Mouse (Mus musculus) granulocyte monocyte progenitor cell, adult 5-6 weeks (primary cell): Measurements from ENCODE around the gene Cald1. TPM values are rescaled to one million over a fixed set of nuclear protein-coding genes. Genes with fewer than 3 reads are reported as not detected.
A peak's percentile ranks its signal among the peaks of the same experiment; 100 is the strongest.

Experiments used
- ATAC-seq: replicated peaks from 2 replicates; pipeline ENCODE4 v1.8.0; 2016; ENCODE audit warnings: mild to moderate bottlenecking, moderate TSS enrichment, inconsistent platforms; ENCODE audit not compliant: poor library complexity, severe bottlenecking
- total RNA-seq, 2 experiments: library from RNA; stranded (forward) in 1 of 2; stranded (reverse) in 1 of 2; fragments of 200-712, 200-1000 nt in 1 of 2; fragments of >200 nt in 1 of 2; fragmentation: Nextera tagmentation in 1 of 2; gene quantifications; 2 replicates each; pipeline ENCODE4 v1.2.3; 2014 to 2017

Cald1 gene
- total RNA-seq, 2 experiments from 2014 or later: 0.77 TPM; not detected in 1

GRCm38 (mm10) chr6:34713777-34714176, 115.5 kb downstream of the Cald1 start:
- ATAC-seq: no peak

- ATAC-seq: peak; percentile 87
Measured at GRCm38 (mm10) chr6:34714612-34715011, 116.3 kb downstream of the Cald1 start.

- ATAC-seq: peak; percentile 50
Measured at GRCm38 (mm10) chr6:34716206-34716887, 118.0 kb downstream of the Cald1 start.

- ATAC-seq: no peak
Measured at GRCm38 (mm10) chr6:34716888-34717635, 118.8 kb downstream of the Cald1 start.

- no peak for ATAC-seq
Measured at GRCm38 (mm10) chr6:34717651-34718050, 119.4 kb downstream of the Cald1 start.

GRCm38 (mm10) chr6:34719141-34719680, 120.9 kb downstream of the Cald1 start:
- ATAC-seq: no peak

GRCm38 (mm10) chr6:34720447-34720846, 122.1 kb downstream of the Cald1 start:
- no peak for ATAC-seq

- ATAC-seq: no peak; the same call in 1 of the 2 replicates
Measured at GRCm38 (mm10) chr6:34721740-34722139, 123.4 kb downstream of the Cald1 start.

GRCm38 (mm10) chr6:34722660-34723059, 124.4 kb downstream of the Cald1 start:
- ATAC-seq: no peak

- ATAC-seq: no peak
Measured at GRCm38 (mm10) chr6:34723250-34723904, 125.1 kb downstream of the Cald1 start.

GRCm38 (mm10) chr6:34725660-34726059, 127.4 kb downstream of the Cald1 start:
- ATAC-seq: no peak

GRCm38 (mm10) chr6:34726104-34726503, 127.8 kb downstream of the Cald1 start:
- no peak for ATAC-seq

GRCm38 (mm10) chr6:34727316-34727983, 129.2 kb downstream of the Cald1 start:
- ATAC-seq: no peak

- ATAC-seq: no peak
Measured at GRCm38 (mm10) chr6:34729449-34730151, 131.3 kb downstream of the Cald1 start.

- no peak for ATAC-seq
Measured at GRCm38 (mm10) chr6:34731007-34731406, 132.7 kb downstream of the Cald1 start.

- ATAC-seq: no peak
Measured at GRCm38 (mm10) chr6:34731529-34731928, 133.2 kb downstream of the Cald1 start.

GRCm38 (mm10) chr6:34734940-34735695, 136.8 kb downstream of the Cald1 start:
- ATAC-seq: no peak

- no peak for ATAC-seq
Measured at GRCm38 (mm10) chr6:34736934-34737333, 138.6 kb downstream of the Cald1 start.

- ATAC-seq: no peak
Measured at GRCm38 (mm10) chr6:34743946-34744345, 145.6 kb downstream of the Cald1 start.
